Mouse (Mus musculus) c-Kit-negative CD71-positive TER-119-positive erythroid progenitor cells, embryonic 14.5 days (primary cell): Measurements from ENCODE around the gene Uts2.

Source experiments
- DNase-seq: peaks from one replicate; pipeline ENCODE4 v3.0.0-alpha.2; 2013; ENCODE audit warnings: low read depth, low spot score

The Uts2 gene

GRCm38 (mm10) chr4:150996797-150997196 lies at the start of gene Uts2:
Uts2 (plus strand) TSS chr4:150997097.
- DNase-seq, result no peak

GRCm38 (mm10) chr4:150950972-150951371 lies 45.9 kb upstream of the Uts2 start:
- no peak for DNase-seq

- DNase-seq, result no peak
Observed at GRCm38 (mm10) chr4:150956369-150957105, 40.4 kb upstream of the Uts2 start.

- no peak for DNase-seq
Observed at GRCm38 (mm10) chr4:150957106-150957458, 39.8 kb upstream of the Uts2 start.

GRCm38 (mm10) chr4:150958536-150958935 lies 38.4 kb upstream of the Uts2 start:
- DNase-seq, result no peak

GRCm38 (mm10) chr4:150962231-150962630 lies 34.7 kb upstream of the Uts2 start:
- no peak for DNase-seq

GRCm38 (mm10) chr4:150963711-150964110 lies 33.2 kb upstream of the Uts2 start:
- DNase-seq, result no peak

- peak; percentile 42 for DNase-seq
Observed at GRCm38 (mm10) chr4:150964635-150965554, 32.0 kb upstream of the Uts2 start.

GRCm38 (mm10) chr4:150965555-150965951 lies 31.3 kb upstream of the Uts2 start:
- no peak for DNase-seq

- DNase-seq, result peak; percentile 17
Observed at GRCm38 (mm10) chr4:150966556-150966955, 30.3 kb upstream of the Uts2 start.

GRCm38 (mm10) chr4:150968956-150969355 lies 27.9 kb upstream of the Uts2 start:
- no peak for DNase-seq

- no peak for DNase-seq
Observed at GRCm38 (mm10) chr4:150973264-150973663, 23.6 kb upstream of the Uts2 start.

GRCm38 (mm10) chr4:150975145-150975544 lies 21.8 kb upstream of the Uts2 start:
- DNase-seq, result no peak

- no peak for DNase-seq
Observed at GRCm38 (mm10) chr4:150978156-150978910, 18.6 kb upstream of the Uts2 start.

- DNase-seq, result no peak
Observed at GRCm38 (mm10) chr4:150979455-150979854, 17.4 kb upstream of the Uts2 start.

GRCm38 (mm10) chr4:150980153-150980552 lies 16.7 kb upstream of the Uts2 start:
- DNase-seq, result no peak

GRCm38 (mm10) chr4:150990148-150990547 lies 6.7 kb upstream of the Uts2 start:
- no peak for DNase-seq

- no peak for DNase-seq
Observed at GRCm38 (mm10) chr4:150998626-150999025, 1.7 kb downstream of the Uts2 start.

GRCm38 (mm10) chr4:151001397-151001796 lies 4.5 kb downstream of the Uts2 start:
- no peak for DNase-seq

- DNase-seq, result no peak
Observed at GRCm38 (mm10) chr4:151005656-151006318, 8.9 kb downstream of the Uts2 start.

GRCm38 (mm10) chr4:151006945-151007344 lies 10.0 kb downstream of the Uts2 start:
- DNase-seq, result peak; percentile 15
